Mouse (Mus musculus) neural tube, embryonic 11.5 days (tissue): ENCODE measurements around the gene Pitpnm2. TPM values are rescaled to one million over a fixed set of nuclear protein-coding genes. Genes with fewer than 3 reads are reported as not detected.

Source experiments
- ATAC-seq: fragments of 200-750 bp; cut with Nextera tagmentation; 2 replicates; pipeline ENCODE4 v1.8.0; 2017; ENCODE audit warnings: moderate number of reproducible peaks, mild to moderate bottlenecking, moderate TSS enrichment, moderate library complexity; ENCODE audit not compliant: insufficient read depth, low FRiP score, low TSS enrichment
- DNase-seq: peaks from one replicate; pipeline ENCODE4 v3.0.0-alpha.2; 2015; ENCODE audit warnings: low spot score
- H3K27ac ChIP-seq: fragments of 300-500 bp; sonication (generic); 2 replicates; pipeline ENCODE4 v1.5.1; 2014; ENCODE audit warnings: low read depth, mild to moderate bottlenecking, low read length
- H3K27me3 ChIP-seq: fragments of 300-500 bp; sonication (generic); 2 replicates; pipeline ENCODE4 v1.6.1; 2014; ENCODE audit warnings: mild to moderate bottlenecking, low read length, mixed read lengths; ENCODE audit not compliant: control insufficient read depth, insufficient read depth
- H3K36me3 ChIP-seq: fragments of 300-500 bp; sonication (generic); 2 replicates; pipeline ENCODE4 v1.6.1; 2014; ENCODE audit warnings: mild to moderate bottlenecking, low read length, moderate library complexity, mixed read lengths; ENCODE audit not compliant: control insufficient read depth, insufficient read depth
- H3K4me1 ChIP-seq: fragments of 300-500 bp; sonication (generic); 2 replicates; pipeline ENCODE4 v1.6.1; 2014; ENCODE audit warnings: low read length, mixed read lengths; ENCODE audit not compliant: control insufficient read depth, insufficient read depth
- H3K4me2 ChIP-seq: fragments of 300-500 bp; sonication (generic); 2 replicates; pipeline ENCODE4 v1.6.1; 2014; ENCODE audit warnings: low read depth, mild to moderate bottlenecking, moderate library complexity
- H3K4me3 ChIP-seq: fragments of 300-500 bp; sonication (generic); 2 replicates; pipeline ENCODE4 v1.5.1; 2014; ENCODE audit warnings: low read depth, low read length
- H3K9ac ChIP-seq: fragments of 300-500 bp; sonication (generic); 2 replicates; pipeline ENCODE4 v1.6.1; 2014; ENCODE audit warnings: mild to moderate bottlenecking, low read length
- H3K9me3 ChIP-seq: fragments of 300-500 bp; sonication (generic); 2 replicates; pipeline ENCODE4 v1.6.1; 2016; ENCODE audit warnings: low read length; ENCODE audit not compliant: control insufficient read depth
- WGBS: fragments of 180-500 bp; shearing (Covaris S2); extraction: QIAGEN DNeasy Blood & Tissue Kit; methylation state at CpG from one replicate; pipeline ENCODE4 v1.1.7; 2014; 5-methylcytosine and 5-hydroxymethylcytosine counted together
- polyA plus RNA-seq: library from polyadenylated mRNA; unstranded; fragments of >200 nt; fragmentation: Nextera tagmentation; extraction: Ambion mirVana; gene quantifications from 2 replicates; pipeline ENCODE4 v1.2.1, GENCODE M21; 2014

Gene Pitpnm2
- polyA plus RNA-seq, 1 experiment from 2014 or later, result 5.5 TPM

- 85% methylated on average over 5 of the region's 5 CpGs for WGBS
- DNase-seq (no peak), ATAC-seq (no peak)
- no peak overlapping the region for H3K9ac ChIP-seq
- H3K9me3 ChIP-seq, result no peaks in the 10 kb centered on the region
- no peaks in the 10 kb centered on the region for H3K27me3 ChIP-seq
- no peak overlapping the region for H3K4me2 ChIP-seq
- H3K27ac ChIP-seq, result no peak overlapping the region
- H3K4me1 ChIP-seq, result peaks cover 4% of the 10 kb centered on the region; the same call in 1 of the 2 replicates
- H3K36me3 ChIP-seq, result peaks cover 2% of the 10 kb centered on the region; the same call in 1 of the 2 replicates
- no peak overlapping the region for H3K4me3 ChIP-seq
Measured at GRCm38 (mm10) chr5:124270226-124270625, 20.7 kb upstream of the Pitpnm2 start.

DNA sequence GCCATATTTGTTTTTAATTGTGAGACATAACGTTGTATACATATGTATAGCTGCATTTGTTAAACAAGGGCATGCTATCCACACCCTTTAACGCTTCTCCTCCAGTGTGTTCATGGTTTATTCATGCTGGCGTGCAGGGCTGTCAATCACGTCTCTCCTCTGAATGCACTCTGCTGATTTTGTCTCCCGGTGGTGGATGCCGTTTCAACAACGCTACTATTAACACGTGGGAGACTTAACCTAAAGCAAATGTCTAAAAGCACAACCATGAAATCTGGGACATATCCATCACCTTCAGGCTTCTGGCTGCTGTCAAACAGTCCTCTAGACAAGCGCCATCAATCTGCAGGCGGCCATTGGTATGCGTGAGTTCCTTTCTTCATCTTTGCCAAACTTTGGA is 20.1 kb upstream of the Pitpnm2 start:
- Histone ChIP-seq H3K4me3 (no peak overlapping the region), H3K9me3 (no peaks in the 10 kb centered on the region), H3K36me3 (peaks cover 2% of the 10 kb centered on the region; the same call in 1 of the 2 replicates), H3K4me1 (peaks cover 4% of the 10 kb centered on the region; the same call in 1 of the 2 replicates), H3K9ac (no peak overlapping the region), H3K27ac (no peak overlapping the region), H3K27me3 (no peaks in the 10 kb centered on the region), H3K4me2 (no peak overlapping the region)
- WGBS, result 55% methylated on average over 11 of the region's 11 CpGs
- DNase-seq (no peak), ATAC-seq (peak; percentile 61)

GRCm38 (mm10) chr5:124267652-124268051 is 18.1 kb upstream of the Pitpnm2 start:
- Histone ChIP-seq H3K4me2 (no peak overlapping the region), H3K9ac (no peak overlapping the region), H3K27ac (no peak overlapping the region), H3K4me1 (peaks cover 4% of the 10 kb centered on the region; the same call in 1 of the 2 replicates), H3K4me3 (no peak overlapping the region), H3K27me3 (no peaks in the 10 kb centered on the region), H3K36me3 (peaks cover 4% of the 10 kb centered on the region), H3K9me3 (no peaks in the 10 kb centered on the region)
- DNase-seq (no peak), ATAC-seq (no peak)
- WGBS, result 87% methylated on average over 6 of the region's 6 CpGs

GRCm38 (mm10) chr5:124266821-124267220 is 17.3 kb upstream of the Pitpnm2 start:
- H3K27me3 ChIP-seq, result no peaks in the 10 kb centered on the region
- peaks cover 4% of the 10 kb centered on the region; the same call in 1 of the 2 replicates for H3K4me1 ChIP-seq
- H3K9ac ChIP-seq, result no peak overlapping the region
- H3K27ac ChIP-seq, result no peak overlapping the region
- no peaks in the 10 kb centered on the region for H3K9me3 ChIP-seq
- DNase-seq (no peak), ATAC-seq (no peak)
- peaks cover 6% of the 10 kb centered on the region for H3K36me3 ChIP-seq
- no peak overlapping the region for H3K4me3 ChIP-seq
- no peak overlapping the region for H3K4me2 ChIP-seq
- 90% methylated on average over 6 of the region's 6 CpGs for WGBS

DNA sequence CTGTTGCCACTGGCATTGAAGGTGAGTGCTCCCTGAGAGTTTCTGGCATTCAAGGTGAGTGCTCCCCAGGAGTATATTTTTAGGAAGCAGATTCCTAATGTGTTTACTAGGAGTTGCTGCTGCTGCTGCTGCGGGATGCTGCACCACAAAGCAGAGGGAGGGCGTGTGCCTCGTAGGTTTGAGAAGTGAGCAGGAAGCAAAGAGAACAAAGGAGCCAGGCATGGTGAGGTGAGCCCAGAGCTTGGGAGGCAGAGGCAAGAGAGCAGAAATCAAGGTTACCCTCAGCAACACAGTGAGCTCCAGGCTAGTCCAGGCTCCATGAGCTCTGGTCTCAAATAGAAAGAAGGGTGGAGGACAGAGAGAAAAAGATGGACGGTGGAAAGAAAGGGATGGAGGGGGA is 13.7 kb upstream of the Pitpnm2 start:
- Histone ChIP-seq H3K9me3 (no peaks in the 10 kb centered on the region), H3K4me1 (no peaks in the 10 kb centered on the region), H3K27ac (no peak overlapping the region), H3K27me3 (no peaks in the 10 kb centered on the region), H3K4me2 (no peak overlapping the region), H3K4me3 (no peak overlapping the region), H3K9ac (no peak overlapping the region), H3K36me3 (peaks cover 12% of the 10 kb centered on the region)
- 82% methylated on average over 4 of the region's 4 CpGs for WGBS
- ATAC-seq, result no peak
- no peak for DNase-seq

- Histone ChIP-seq H3K4me1 (no peaks in the 10 kb centered on the region), H3K36me3 (peaks cover 21% of the 10 kb centered on the region), H3K27me3 (no peaks in the 10 kb centered on the region), H3K27ac (no peak overlapping the region), H3K9me3 (no peaks in the 10 kb centered on the region), H3K9ac (no peak overlapping the region), H3K4me3 (no peak overlapping the region), H3K4me2 (no peak overlapping the region)
- ATAC-seq (no peak), DNase-seq (no peak)
- WGBS, result 91% methylated on average over 4 of the region's 4 CpGs
Measured at GRCm38 (mm10) chr5:124262090-124262489, 12.5 kb upstream of the Pitpnm2 start.

DNA sequence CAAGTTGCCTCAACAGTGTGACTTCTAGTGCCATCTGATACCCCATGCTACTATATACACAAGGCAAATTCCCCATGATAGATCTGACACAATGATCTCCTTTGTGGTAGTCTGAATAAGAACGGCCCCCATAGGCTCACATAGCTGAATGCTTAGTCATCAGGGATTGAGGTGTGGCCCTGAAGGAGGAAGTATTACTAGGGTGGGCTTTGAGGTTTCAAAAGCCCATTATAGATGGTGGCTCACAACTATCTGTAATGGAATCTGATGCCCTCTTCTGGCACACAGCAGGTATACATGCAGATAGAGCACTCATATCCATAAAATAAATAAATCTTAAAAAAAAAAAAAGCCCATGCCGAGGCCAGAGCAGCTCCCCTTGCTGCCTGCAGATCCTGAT is 9.6 kb upstream of the Pitpnm2 start:
- Histone ChIP-seq H3K27ac (no peak overlapping the region), H3K9me3 (no peaks in the 10 kb centered on the region), H3K4me3 (no peak overlapping the region), H3K36me3 (peaks cover 23% of the 10 kb centered on the region), H3K4me1 (no peaks in the 10 kb centered on the region), H3K4me2 (no peak overlapping the region), H3K9ac (no peak overlapping the region), H3K27me3 (no peaks in the 10 kb centered on the region)
- WGBS, result 84% methylated on average over 2 of the region's 2 CpGs
- DNase-seq (no peak), ATAC-seq (no peak)

DNA sequence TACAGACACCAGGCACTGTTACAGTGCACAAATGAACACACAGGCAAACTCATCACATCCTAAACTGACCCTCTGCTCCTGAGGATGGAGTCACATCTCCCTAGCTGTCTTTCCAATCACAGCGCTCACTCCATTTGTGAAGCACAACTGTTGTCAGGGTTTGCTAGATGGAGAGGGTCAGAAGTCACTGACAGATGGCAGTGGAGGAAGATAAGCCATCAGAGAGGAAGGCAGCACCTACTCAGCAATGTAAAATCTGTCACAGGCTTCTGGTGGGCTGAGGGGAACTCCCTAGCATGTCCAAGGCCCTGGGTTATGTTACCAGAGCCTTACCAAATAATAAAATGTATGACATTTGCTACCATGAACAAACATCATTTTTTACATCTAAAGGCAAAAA is 8.5 kb upstream of the Pitpnm2 start:
- Histone ChIP-seq H3K9ac (no peak overlapping the region), H3K4me1 (no peaks in the 10 kb centered on the region), H3K27me3 (no peaks in the 10 kb centered on the region), H3K4me3 (no peak overlapping the region), H3K9me3 (no peaks in the 10 kb centered on the region), H3K27ac (no peak overlapping the region), H3K36me3 (peaks cover 23% of the 10 kb centered on the region), H3K4me2 (no peak overlapping the region)
- 100% methylated on average over 1 of the region's 1 CpGs for WGBS
- ATAC-seq (no peak), DNase-seq (no peak)

GRCm38 (mm10) chr5:124255141-124255540 is 5.6 kb upstream of the Pitpnm2 start:
- Histone ChIP-seq H3K4me2 (no peak overlapping the region), H3K9ac (no peak overlapping the region), H3K36me3 (peaks cover 19% of the 10 kb centered on the region), H3K27me3 (no peaks in the 10 kb centered on the region), H3K4me1 (no peaks in the 10 kb centered on the region), H3K9me3 (no peaks in the 10 kb centered on the region), H3K27ac (no peak overlapping the region), H3K4me3 (no peak overlapping the region)
- ATAC-seq (no peak), DNase-seq (no peak)
- 93% methylated on average over 7 of the region's 7 CpGs for WGBS
